Mouse (Mus musculus): ENCODE data around the gene Ppef1.

GRCm38 (mm10) chrX:160592933-160593332, 142.6 kb downstream of the Ppef1 start:
- TF ChIP-seq CTCF (IDR thresholded peaks at IDR 0.05): no peak
- TF ChIP-seq EP300 (IDR thresholded peaks at IDR 0.05): no peak

Data from lung, postnatal 0 days (tissue).